Mouse (Mus musculus) lung, embryonic 15.5 days (tissue): ENCODE results near the gene Rora. TPM values are rescaled to one million over a fixed set of nuclear protein-coding genes. Genes with fewer than 3 reads are reported as not detected.

ENCODE experiments used
- ATAC-seq: fragments of 200-750 bp; cut with Nextera tagmentation; 2 replicates; pipeline ENCODE4 v1.8.0; 2017; ENCODE audit warnings: moderate number of reproducible peaks, borderline replicate concordance; ENCODE audit not compliant: low FRiP score, low TSS enrichment; ENCODE audit errors: extremely low read depth
- H3K27ac ChIP-seq: fragments of 300-500 bp; sonication (generic); 2 replicates; pipeline ENCODE4 v1.5.1; 2015; ENCODE audit warnings: moderate library complexity, mild to moderate bottlenecking, inconsistent platforms
- H3K27me3 ChIP-seq: fragments of 300-500 bp; sonication (generic); 2 replicates; pipeline ENCODE4 v1.6.1; 2015; ENCODE audit warnings: inconsistent platforms
- H3K36me3 ChIP-seq: fragments of 300-500 bp; sonication (generic); 2 replicates; pipeline ENCODE4 v1.6.1; 2015; ENCODE audit warnings: inconsistent platforms
- H3K4me1 ChIP-seq: fragments of 300-500 bp; sonication (generic); 2 replicates; pipeline ENCODE4 v1.6.1; 2015; ENCODE audit warnings: inconsistent platforms
- H3K4me2 ChIP-seq: fragments of 300-500 bp; sonication (generic); 2 replicates; pipeline ENCODE4 v1.6.1; 2015; ENCODE audit warnings: inconsistent platforms, mild to moderate bottlenecking, moderate library complexity
- H3K4me3 ChIP-seq: fragments of 300-500 bp; sonication (generic); 2 replicates; pipeline ENCODE4 v1.5.1; 2015; ENCODE audit warnings: mild to moderate bottlenecking, inconsistent platforms
- H3K9ac ChIP-seq: fragments of 300-500 bp; sonication (generic); 2 replicates; pipeline ENCODE4 v1.6.1; 2015; ENCODE audit warnings: inconsistent platforms
- H3K9me3 ChIP-seq: fragments of 300-500 bp; sonication (generic); 2 replicates; pipeline ENCODE4 v1.6.1; 2016; ENCODE audit warnings: inconsistent platforms
- WGBS: fragments of 180-500 bp; shearing (Covaris S2); methylation state at CpG from one replicate; pipeline ENCODE4 v1.1.7; 2015; 5-methylcytosine and 5-hydroxymethylcytosine counted together
- polyA plus RNA-seq: library from polyadenylated mRNA; unstranded; fragments of >200 nt; fragmentation: Nextera tagmentation; extraction: Ambion mirVana; gene quantifications from 2 replicates; pipeline ENCODE4 v1.2.1, GENCODE M21; 2015

Rora gene
- polyA plus RNA-seq, 1 experiment from 2014 or later: 6.9 TPM

GRCm38 (mm10) chr9:69140144-69140543 lies 486.6 kb downstream of the Rora start:
- Histone ChIP-seq H3K4me1 (no peaks in the 10 kb centered on the region; the same call in 1 of the 2 replicates), H3K4me2 (no peak overlapping the region), H3K36me3 (no peaks in the 10 kb centered on the region), H3K27ac (no peak overlapping the region), H3K4me3 (no peak overlapping the region), H3K27me3 (no peaks in the 10 kb centered on the region), H3K9me3 (no peaks in the 10 kb centered on the region), H3K9ac (no peak overlapping the region)
- WGBS: 32% methylated on average over 6 of the region's 6 CpGs
- ATAC-seq: peak; percentile 46; the same call in 1 of the 2 replicates

GRCm38 (mm10) chr9:69141859-69142258 lies 488.3 kb downstream of the Rora start:
- Histone ChIP-seq H3K27me3 (no peaks in the 10 kb centered on the region), H3K4me3 (no peak overlapping the region), H3K4me1 (no peaks in the 10 kb centered on the region), H3K27ac (no peak overlapping the region), H3K9me3 (no peaks in the 10 kb centered on the region), H3K4me2 (no peak overlapping the region), H3K9ac (no peak overlapping the region), H3K36me3 (no peaks in the 10 kb centered on the region)
- 56% methylated on average over 4 of the region's 4 CpGs for WGBS
- ATAC-seq: no peak

GRCm38 (mm10) chr9:69146937-69147336 lies 493.4 kb downstream of the Rora start:
- 79% methylated on average over 1 of the region's 1 CpGs for WGBS
- ATAC-seq: no peak
- no peak overlapping the region for H3K27ac ChIP-seq
- H3K4me3 ChIP-seq: no peak overlapping the region
- no peaks in the 10 kb centered on the region for H3K9me3 ChIP-seq
- H3K4me2 ChIP-seq: no peak overlapping the region
- H3K9ac ChIP-seq: no peak overlapping the region
- peaks cover 6% of the 10 kb centered on the region; the same call in 1 of the 2 replicates for H3K4me1 ChIP-seq
- no peaks in the 10 kb centered on the region for H3K27me3 ChIP-seq
- H3K36me3 ChIP-seq: no peaks in the 10 kb centered on the region

GRCm38 (mm10) chr9:69150224-69150623 lies 496.6 kb downstream of the Rora start:
- WGBS: 57% methylated on average over 14 of the region's 14 CpGs
- ATAC-seq: no peak

GRCm38 (mm10) chr9:69154684-69155083 lies 501.1 kb downstream of the Rora start:
- Histone ChIP-seq H3K4me3 (no peak overlapping the region), H3K4me1 (peaks cover 26% of the 10 kb centered on the region; the same call in 1 of the 2 replicates), H3K27ac (no peak overlapping the region), H3K27me3 (no peaks in the 10 kb centered on the region), H3K36me3 (no peaks in the 10 kb centered on the region), H3K9me3 (no peaks in the 10 kb centered on the region), H3K9ac (no peak overlapping the region), H3K4me2 (no peak overlapping the region)
- ATAC-seq: no peak
- WGBS: 89% methylated on average over 5 of the region's 5 CpGs

More at GRCm38 (mm10) chr9:69150224-69150623, 496.6 kb downstream of the Rora start:
- H3K4me2 ChIP-seq: no peak overlapping the region
- no peak overlapping the region for H3K9ac ChIP-seq
- no peaks in the 10 kb centered on the region for H3K9me3 ChIP-seq
- no peak overlapping the region for H3K27ac ChIP-seq
- peaks cover 14% of the 10 kb centered on the region; the same call in 1 of the 2 replicates for H3K4me1 ChIP-seq
- H3K27me3 ChIP-seq: no peaks in the 10 kb centered on the region
- H3K4me3 ChIP-seq: no peak overlapping the region
- H3K36me3 ChIP-seq: no peaks in the 10 kb centered on the region

- Histone ChIP-seq H3K27me3 (no peaks in the 10 kb centered on the region), H3K27ac (peak overlapping the region; percentile 29; the same call in 1 of the 2 replicates), H3K9ac (no peak overlapping the region), H3K4me2 (no peak overlapping the region), H3K4me3 (no peak overlapping the region), H3K9me3 (no peaks in the 10 kb centered on the region), H3K36me3 (no peaks in the 10 kb centered on the region), H3K4me1 (peaks cover 26% of the 10 kb centered on the region; the same call in 1 of the 2 replicates)
- ATAC-seq: peak; percentile 46; the same call in 1 of the 2 replicates
- 39% methylated on average over 8 of the region's 8 CpGs for WGBS
These were observed 502.4 kb downstream of the Rora start for GRCm38 (mm10) chr9:69155836-69156595.

- H3K4me3 ChIP-seq: no peak overlapping the region
- no peak overlapping the region for H3K4me2 ChIP-seq
- H3K4me1 ChIP-seq: peaks cover 22% of the 10 kb centered on the region
- ATAC-seq: no peak
- H3K9me3 ChIP-seq: no peaks in the 10 kb centered on the region
- H3K27me3 ChIP-seq: no peaks in the 10 kb centered on the region
- H3K9ac ChIP-seq: no peak overlapping the region
- H3K27ac ChIP-seq: no peak overlapping the region
- WGBS: 82% methylated on average over 5 of the region's 5 CpGs
- H3K36me3 ChIP-seq: no peaks in the 10 kb centered on the region
These were observed 507.2 kb downstream of the Rora start for GRCm38 (mm10) chr9:69160818-69161217.

- Histone ChIP-seq H3K27me3 (no peaks in the 10 kb centered on the region), H3K4me3 (no peak overlapping the region), H3K4me2 (no peak overlapping the region), H3K27ac (peak overlapping the region; percentile 72), H3K4me1 (peaks cover 15% of the 10 kb centered on the region), H3K9ac (no peak overlapping the region), H3K9me3 (no peaks in the 10 kb centered on the region), H3K36me3 (no peaks in the 10 kb centered on the region)
- no peak for ATAC-seq
- WGBS: 40% methylated on average over 7 of the region's 7 CpGs
These were observed 511.1 kb downstream of the Rora start for GRCm38 (mm10) chr9:69164653-69165052.

- no peak for ATAC-seq
- WGBS: 33% methylated on average over 7 of the region's 7 CpGs
- no peak overlapping the region for H3K9ac ChIP-seq
These were observed 511.7 kb downstream of the Rora start for GRCm38 (mm10) chr9:69165096-69165836.

GRCm38 (mm10) chr9:69174061-69174460 lies 520.5 kb downstream of the Rora start:
- 58% methylated on average over 6 of the region's 6 CpGs for WGBS
- H3K4me2 ChIP-seq: no peak overlapping the region
- ATAC-seq: no peak
- H3K27ac ChIP-seq: no peak overlapping the region
- no peaks in the 10 kb centered on the region for H3K9me3 ChIP-seq
- H3K4me3 ChIP-seq: no peak overlapping the region
- H3K9ac ChIP-seq: no peak overlapping the region
- H3K27me3 ChIP-seq: no peaks in the 10 kb centered on the region
- H3K4me1 ChIP-seq: peaks cover 15% of the 10 kb centered on the region
- no peaks in the 10 kb centered on the region for H3K36me3 ChIP-seq

More at GRCm38 (mm10) chr9:69165096-69165836, 511.7 kb downstream of the Rora start:
- Histone ChIP-seq H3K36me3 (no peaks in the 10 kb centered on the region), H3K27me3 (no peaks in the 10 kb centered on the region), H3K4me1 (peaks cover 15% of the 10 kb centered on the region), H3K9me3 (no peaks in the 10 kb centered on the region), H3K4me2 (no peak overlapping the region), H3K27ac (peak overlapping the region; percentile 72), H3K4me3 (no peak overlapping the region)

- Histone ChIP-seq H3K4me2 (no peak overlapping the region), H3K4me1 (peaks cover 15% of the 10 kb centered on the region), H3K36me3 (no peaks in the 10 kb centered on the region), H3K9ac (no peak overlapping the region), H3K27ac (no peak overlapping the region), H3K4me3 (no peak overlapping the region), H3K9me3 (no peaks in the 10 kb centered on the region), H3K27me3 (no peaks in the 10 kb centered on the region)
- ATAC-seq: no peak
- 29% methylated on average over 10 of the region's 10 CpGs for WGBS
These were observed 521.0 kb downstream of the Rora start for GRCm38 (mm10) chr9:69174527-69175116.

- WGBS: 64% methylated on average over 3 of the region's 3 CpGs
- Histone ChIP-seq H3K9ac (no peak overlapping the region), H3K27me3 (no peaks in the 10 kb centered on the region), H3K4me2 (no peak overlapping the region), H3K4me3 (no peak overlapping the region), H3K9me3 (no peaks in the 10 kb centered on the region), H3K27ac (no peak overlapping the region), H3K36me3 (no peaks in the 10 kb centered on the region), H3K4me1 (peaks cover 24% of the 10 kb centered on the region)
- ATAC-seq: no peak
These were observed 523.4 kb downstream of the Rora start for GRCm38 (mm10) chr9:69176988-69177387.
